Mouse (Mus musculus) heart, embryonic 16.5 days (tissue): ENCODE results near the gene Cdca7l. TPM values are rescaled to one million over a fixed set of nuclear protein-coding genes. Genes with fewer than 3 reads are reported as not detected.

Source experiments
- ATAC-seq: fragments of 200-750 bp; cut with Nextera tagmentation; replicated peaks from 2 replicates; pipeline ENCODE4 v1.8.0; 2017; ENCODE audit warnings: moderate number of reproducible peaks; ENCODE audit not compliant: insufficient read depth, low FRiP score; ENCODE audit errors: extremely low read depth
- H3K27ac ChIP-seq: fragments of 300-500 bp; sonication (generic); 2 replicates; pipeline ENCODE4 v1.5.1; 2014; ENCODE audit warnings: mild to moderate bottlenecking, low read length, control low read depth, moderate library complexity
- H3K27me3 ChIP-seq: fragments of 300-500 bp; sonication (generic); 2 replicates; pipeline ENCODE4 v1.6.1; 2014; ENCODE audit warnings: low read length, mixed read lengths; ENCODE audit not compliant: control insufficient read depth, insufficient read depth
- H3K36me3 ChIP-seq: fragments of 300-500 bp; sonication (generic); 2 replicates; pipeline ENCODE4 v1.6.1; 2014; ENCODE audit not compliant: control insufficient read depth, insufficient read depth
- H3K4me1 ChIP-seq: fragments of 300-500 bp; sonication (generic); 2 replicates; pipeline ENCODE4 v1.6.1; 2014; ENCODE audit warnings: low read length, mixed read lengths; ENCODE audit not compliant: control insufficient read depth, insufficient read depth
- H3K4me2 ChIP-seq: fragments of 300-500 bp; sonication (generic); 2 replicates; pipeline ENCODE4 v1.6.1; 2014; ENCODE audit warnings: low read depth, mild to moderate bottlenecking, control low read depth, low read length
- H3K4me3 ChIP-seq: fragments of 300-500 bp; sonication (generic); 2 replicates; pipeline ENCODE4 v1.5.1; 2014; ENCODE audit warnings: mild to moderate bottlenecking, control low read depth, low read length
- H3K9ac ChIP-seq: fragments of 300-500 bp; sonication (generic); 2 replicates; pipeline ENCODE4 v1.6.1; 2014; ENCODE audit warnings: low read length, control low read depth
- H3K9me3 ChIP-seq: fragments of 300-500 bp; sonication (generic); replicated peaks from 2 replicates; pipeline ENCODE4 v1.6.1; 2016; ENCODE audit warnings: low read length; ENCODE audit not compliant: control insufficient read depth
- WGBS: fragments of 180-500 bp; shearing (Covaris S2); extraction: QIAGEN DNeasy Blood & Tissue Kit; methylation state at CpG from one replicate; pipeline ENCODE4 v1.1.7; 2014; 5-methylcytosine and 5-hydroxymethylcytosine counted together
- polyA plus RNA-seq: library from polyadenylated mRNA; unstranded; fragments of >200 nt; fragmentation: Nextera tagmentation; extraction: Ambion mirVana; gene quantifications from 2 replicates; pipeline ENCODE4 v1.2.1, GENCODE M21; 2015

Cdca7l gene
- polyA plus RNA-seq, 1 experiment from 2014 or later: 17.4 TPM

GRCm38 (mm10) chr12:117805576-117805975 lies 1.5 kb downstream of the Cdca7l start:
- Histone ChIP-seq H3K4me1 (no peaks in the 10 kb centered on the region), H3K36me3 (no peaks in the 10 kb centered on the region), H3K27ac (no peak overlapping the region), H3K4me3 (no peak overlapping the region), H3K27me3 (peaks cover 2% of the 10 kb centered on the region; the same call in 1 of the 2 replicates), H3K9ac (no peak overlapping the region), H3K9me3 (no peaks in the 10 kb centered on the region), H3K4me2 (no peak overlapping the region)
- ATAC-seq: no peak
- 75% methylated on average over 4 of the region's 4 CpGs for WGBS

DNA sequence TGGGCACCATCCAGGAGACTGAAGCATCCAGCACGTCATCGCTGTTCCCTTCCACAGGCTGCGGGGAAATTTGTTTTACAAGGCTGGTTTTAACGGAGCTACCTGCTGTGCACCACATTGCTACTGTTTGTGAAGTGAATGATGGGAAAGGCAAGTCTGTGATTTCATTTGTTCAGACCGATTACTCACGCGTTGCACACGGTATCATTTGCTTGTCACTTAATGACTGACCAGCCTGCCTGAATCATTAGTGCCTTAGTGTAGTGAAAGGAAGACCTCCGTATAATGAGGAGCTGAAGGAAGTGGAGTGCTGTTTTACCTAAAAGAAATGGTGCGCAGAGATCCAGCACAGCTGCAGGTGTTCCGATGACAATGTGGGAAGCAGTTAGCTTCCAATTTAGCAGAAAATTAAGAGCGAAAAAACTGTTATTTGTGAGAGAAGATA lies 1.9 kb downstream of the Cdca7l start:
- Histone ChIP-seq H3K4me1 (no peaks in the 10 kb centered on the region), H3K27me3 (peaks cover 2% of the 10 kb centered on the region; the same call in 1 of the 2 replicates), H3K27ac (no peak overlapping the region), H3K9me3 (no peaks in the 10 kb centered on the region), H3K36me3 (no peaks in the 10 kb centered on the region), H3K4me2 (no peak overlapping the region), H3K4me3 (no peak overlapping the region), H3K9ac (no peak overlapping the region)
- no peak for ATAC-seq
- 58% methylated on average over 12 of the region's 12 CpGs for WGBS

- no peak overlapping the region for H3K4me3 ChIP-seq
- no peaks in the 10 kb centered on the region for H3K4me1 ChIP-seq
- no peaks in the 10 kb centered on the region for H3K36me3 ChIP-seq
- no peaks in the 10 kb centered on the region for H3K9me3 ChIP-seq
- no peak overlapping the region for H3K4me2 ChIP-seq
- peaks cover 2% of the 10 kb centered on the region; the same call in 1 of the 2 replicates for H3K27me3 ChIP-seq
- 77% methylated on average over 4 of the region's 4 CpGs for WGBS
- no peak overlapping the region for H3K9ac ChIP-seq
- ATAC-seq: no peak
- H3K27ac ChIP-seq: no peak overlapping the region
Measured at GRCm38 (mm10) chr12:117806470-117806869, 2.4 kb downstream of the Cdca7l start.

GRCm38 (mm10) chr12:117807637-117808036 lies 3.5 kb downstream of the Cdca7l start:
- H3K4me3 ChIP-seq: no peak overlapping the region
- no peak overlapping the region for H3K9ac ChIP-seq
- ATAC-seq: no peak
- H3K4me1 ChIP-seq: no peaks in the 10 kb centered on the region
- WGBS: 31% methylated on average over 8 of the region's 12 CpGs
- peaks cover 2% of the 10 kb centered on the region; the same call in 1 of the 2 replicates for H3K27me3 ChIP-seq
- H3K4me2 ChIP-seq: no peak overlapping the region
- H3K9me3 ChIP-seq: no peaks in the 10 kb centered on the region
- H3K36me3 ChIP-seq: no peaks in the 10 kb centered on the region
- H3K27ac ChIP-seq: no peak overlapping the region

- no peaks in the 10 kb centered on the region for H3K9me3 ChIP-seq
- no peak for ATAC-seq
- H3K27me3 ChIP-seq: peaks cover 2% of the 10 kb centered on the region; the same call in 1 of the 2 replicates
- no peaks in the 10 kb centered on the region for H3K36me3 ChIP-seq
- no peak overlapping the region for H3K27ac ChIP-seq
- no peak overlapping the region for H3K4me3 ChIP-seq
- H3K9ac ChIP-seq: no peak overlapping the region
- 53% methylated on average over 17 of the region's 17 CpGs for WGBS
- H3K4me2 ChIP-seq: peak overlapping the region; percentile 34
- no peaks in the 10 kb centered on the region for H3K4me1 ChIP-seq
Measured at GRCm38 (mm10) chr12:117808355-117809326, 4.6 kb downstream of the Cdca7l start.

DNA sequence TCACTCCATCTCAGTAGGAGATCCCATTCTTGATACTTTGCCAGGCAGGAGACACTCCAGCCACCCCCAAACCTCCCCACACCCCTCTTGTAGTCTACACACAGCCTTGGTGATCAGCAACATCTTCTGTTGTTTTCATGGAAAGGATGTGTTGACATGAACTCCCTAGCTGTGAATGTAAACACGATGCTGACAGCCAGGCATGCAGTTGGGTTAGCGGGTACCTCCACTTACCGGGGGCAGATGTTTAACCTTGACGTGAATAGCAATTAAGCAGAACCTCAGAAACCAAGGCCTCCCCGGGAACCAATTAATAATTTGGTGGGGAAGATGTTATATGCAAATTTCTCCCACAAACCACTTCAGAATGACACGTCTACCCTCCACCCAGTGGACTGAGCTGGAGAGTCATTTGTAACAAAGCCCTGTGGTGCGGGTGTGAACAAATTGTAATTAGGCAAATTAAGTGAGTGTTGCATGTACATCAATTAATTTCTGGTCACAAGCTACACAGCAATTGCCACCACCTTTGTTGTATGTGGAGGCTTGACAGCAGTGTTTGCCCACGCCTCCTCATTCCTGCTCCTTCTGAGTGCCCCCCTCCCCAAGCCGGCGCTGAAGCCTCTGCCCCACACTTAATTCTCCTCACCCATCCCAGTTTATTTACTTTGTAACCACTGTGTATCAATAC lies 5.4 kb downstream of the Cdca7l start:
- H3K27ac ChIP-seq: no peak overlapping the region
- no peaks in the 10 kb centered on the region for H3K36me3 ChIP-seq
- no peaks in the 10 kb centered on the region for H3K4me1 ChIP-seq
- H3K27me3 ChIP-seq: peaks cover 2% of the 10 kb centered on the region; the same call in 1 of the 2 replicates
- no peak overlapping the region for H3K4me3 ChIP-seq
- no peak overlapping the region for H3K4me2 ChIP-seq
- ATAC-seq: no peak
- H3K9ac ChIP-seq: no peak overlapping the region
- 56% methylated on average over 10 of the region's 10 CpGs for WGBS
- H3K9me3 ChIP-seq: no peaks in the 10 kb centered on the region

- no peak overlapping the region for H3K9ac ChIP-seq
- WGBS: 49% methylated on average over 11 of the region's 11 CpGs
- ATAC-seq: no peak
- peaks cover 2% of the 10 kb centered on the region; the same call in 1 of the 2 replicates for H3K27me3 ChIP-seq
- no peak overlapping the region for H3K4me2 ChIP-seq
- H3K36me3 ChIP-seq: no peaks in the 10 kb centered on the region
- no peak overlapping the region for H3K27ac ChIP-seq
- no peaks in the 10 kb centered on the region for H3K9me3 ChIP-seq
- H3K4me1 ChIP-seq: no peaks in the 10 kb centered on the region
- H3K4me3 ChIP-seq: no peak overlapping the region
Measured at GRCm38 (mm10) chr12:117810074-117810473, 6.0 kb downstream of the Cdca7l start.

GRCm38 (mm10) chr12:117820138-117820858 lies 16.2 kb downstream of the Cdca7l start:
- Histone ChIP-seq H3K9ac (no peak overlapping the region), H3K27me3 (no peaks in the 10 kb centered on the region), H3K4me1 (no peaks in the 10 kb centered on the region), H3K27ac (no peak overlapping the region), H3K9me3 (no peaks in the 10 kb centered on the region), H3K36me3 (no peaks in the 10 kb centered on the region), H3K4me3 (no peak overlapping the region), H3K4me2 (no peak overlapping the region)
- WGBS: 53% methylated on average over 4 of the region's 4 CpGs
- no peak for ATAC-seq
